In genomic region chr4:151968204-151968921, GRCm38 (mm10) we compare ENCODE assay signal across 21 mouse cellular contexts. TPM values are rescaled to one million over a fixed set of nuclear protein-coding genes. Genes with fewer than 3 reads are reported as not detected.
DNase-seq lines count a peak whose midpoint lies in the region; ATAC-seq and TF ChIP-seq lines count a peak whose summit lies in the region.
"Had no signal": no experiment of that assay in that cellular context is flagged by ENCODE, and none has a peak within 500 bp of the region (broad histone marks: within the 10 kb centered on the region; RNA-seq: fewer than 3 reads in every experiment).

No protein-coding gene starts in this region.

- no peak overlapping the region for H3K4me3 ChIP-seq in kidney, embryonic 14.5 days (ENCODE audit: low read length)
- H3K4me3 ChIP-seq in kidney, adult 2 months (ENCODE audit: insufficient read depth, low read depth, low read length) = no peak overlapping the region
- H3K4me3 ChIP-seq in liver, embryonic 15.5 days (replicated peaks) = no peak overlapping the region
- no peak overlapping the region for H3K4me3 ChIP-seq in liver, postnatal 0 days (ENCODE audit: low read depth, low read length)
- H3K4me3 ChIP-seq in ES-E14 (ENCODE audit: insufficient read depth in 1 of 2, low read depth in 1 of 2, low read length in 2 of 2, poor library complexity in 1 of 2, severe bottlenecking in 1 of 2) = peak overlapping the region; percentile 30 to 32; a peak in 1 of 4 replicates
- H3K4me3 ChIP-seq in hindbrain, embryonic 15.5 days = no peak overlapping the region
- no peak overlapping the region for H3K4me3 ChIP-seq in heart, embryonic 12.5 days
- H3K4me3 ChIP-seq: embryonic facial prominence, embryonic 10.5 days; left cerebral cortex, adult 2 months; midbrain, embryonic 15.5 days; myocyte had no signal

- H3K27me3 ChIP-seq in kidney, embryonic 14.5 days (ENCODE audit: control insufficient read depth, insufficient read depth, low read length) = no peaks in the 10 kb centered on the region
- H3K27me3 ChIP-seq in kidney, adult 2 months (replicated peaks; ENCODE audit: control insufficient read depth, insufficient read depth, low read length) = no peaks in the 10 kb centered on the region
- H3K27me3 ChIP-seq in liver, embryonic 15.5 days = no peaks in the 10 kb centered on the region
- H3K27me3 ChIP-seq in liver, postnatal 0 days (ENCODE audit: insufficient read depth, low read length) = no peaks in the 10 kb centered on the region
- no peaks in the 10 kb centered on the region for H3K27me3 ChIP-seq in hindbrain, embryonic 15.5 days
- H3K27me3 ChIP-seq in heart, embryonic 12.5 days (replicated peaks) = no peaks in the 10 kb centered on the region
- H3K27me3 ChIP-seq: midbrain, embryonic 15.5 days had no signal

- H3K9ac ChIP-seq in kidney, embryonic 14.5 days (ENCODE audit: low read depth, low read length) = no peak overlapping the region
- no peak overlapping the region for H3K9ac ChIP-seq in liver, embryonic 15.5 days
- H3K9ac ChIP-seq in liver, postnatal 0 days (replicated peaks) = no peak overlapping the region
- peak overlapping the region; percentile 15; the same call in 1 of the 2 replicates for H3K9ac ChIP-seq in ES-E14 (ENCODE audit: insufficient read depth, low read depth, low read length, poor library complexity, severe bottlenecking)
- no peak overlapping the region for H3K9ac ChIP-seq in hindbrain, embryonic 15.5 days
- H3K9ac ChIP-seq in heart, embryonic 12.5 days = no peak overlapping the region
- H3K9ac ChIP-seq: midbrain, embryonic 15.5 days had no signal

- in situ Hi-C loops in ES-E14 (cut with MboI; ENCODE audit: low sequenced_read_pairs in 2 of 2, unreplicated experiment in 2 of 2) = no loop called here

- H3K4me1 ChIP-seq in kidney, embryonic 14.5 days (ENCODE audit: control insufficient read depth, insufficient read depth, low read length) = peaks cover 14% of the 10 kb centered on the region; the same call in 1 of the 2 replicates
- no peaks in the 10 kb centered on the region for H3K4me1 ChIP-seq in kidney, adult 2 months (ENCODE audit: control insufficient read depth, insufficient read depth, low read length)
- peaks cover 26% of the 10 kb centered on the region for H3K4me1 ChIP-seq in liver, embryonic 15.5 days (replicated peaks)
- H3K4me1 ChIP-seq in liver, postnatal 0 days (ENCODE audit: insufficient read depth) = peaks cover 2% of the 10 kb centered on the region; the same call in 1 of the 2 replicates
- peaks cover 6 to 11% of the 10 kb centered on the region in 2 experiments; a peak in 2 of 4 replicates for H3K4me1 ChIP-seq in ES-E14 (ENCODE audit: control insufficient read depth in 2 of 2, insufficient read depth in 2 of 2, low read length in 2 of 2, poor library complexity in 1 of 2)
- H3K4me1 ChIP-seq in hindbrain, embryonic 15.5 days (replicated peaks) = no peaks in the 10 kb centered on the region
- H3K4me1 ChIP-seq in heart, embryonic 12.5 days (replicated peaks) = 0 out of 2 replicates have a peak, but pooled peaks cover 8% of the 10 kb centered on the region
- H3K4me1 ChIP-seq: embryonic facial prominence, embryonic 10.5 days; midbrain, embryonic 15.5 days had no signal

- no peak for TF ChIP-seq EP300 in liver, postnatal 0 days (IDR thresholded peaks at IDR 0.05; ENCODE audit: low read depth)

- H3K9me3 ChIP-seq in kidney, embryonic 14.5 days (ENCODE audit: control insufficient read depth, low read length) = no peaks in the 10 kb centered on the region
- no peaks in the 10 kb centered on the region for H3K9me3 ChIP-seq in liver, embryonic 15.5 days (replicated peaks)
- no peaks in the 10 kb centered on the region for H3K9me3 ChIP-seq in liver, postnatal 0 days (ENCODE audit: low read length)
- no peaks in the 10 kb centered on the region for H3K9me3 ChIP-seq in ES-E14 (ENCODE audit: control insufficient read depth, insufficient read depth, low read depth, low read length)
- H3K9me3 ChIP-seq in hindbrain, embryonic 15.5 days = no peaks in the 10 kb centered on the region
- no peaks in the 10 kb centered on the region for H3K9me3 ChIP-seq in heart, embryonic 12.5 days (replicated peaks)
- H3K9me3 ChIP-seq: embryonic facial prominence, embryonic 10.5 days; midbrain, embryonic 15.5 days had no signal

- ATAC-seq in kidney, embryonic 14.5 days (ENCODE audit: low FRiP score, low TSS enrichment) = peak; percentile 61; the same call in 1 of the 2 replicates
- ATAC-seq in liver, embryonic 15.5 days (ENCODE audit: insufficient read depth) = no peak
- ATAC-seq in liver, postnatal 0 days = no peak
- 0 out of 2 replicates have a peak, but pooled peaks have one; percentile 7 for ATAC-seq in hindbrain, embryonic 15.5 days (ENCODE audit: low FRiP score, low read depth)
- ATAC-seq in heart, embryonic 12.5 days (ENCODE audit: insufficient number of reproducible peaks, low FRiP score) = no peak
- ATAC-seq: midbrain, embryonic 15.5 days had no signal

- no peak overlapping the region for H3K4me2 ChIP-seq in kidney, embryonic 14.5 days (replicated peaks; ENCODE audit: low read depth, low read length)
- no peak overlapping the region for H3K4me2 ChIP-seq in liver, embryonic 15.5 days
- H3K4me2 ChIP-seq in liver, postnatal 0 days (ENCODE audit: low read depth, low read length) = no peak overlapping the region
- no peak overlapping the region for H3K4me2 ChIP-seq in hindbrain, embryonic 15.5 days
- H3K4me2 ChIP-seq in heart, embryonic 12.5 days = no peak overlapping the region
- H3K4me2 ChIP-seq: midbrain, embryonic 15.5 days had no signal

- H3K36me3 ChIP-seq in kidney, embryonic 14.5 days (ENCODE audit: control insufficient read depth, insufficient read depth, low read length) = peaks cover 46% of the 10 kb centered on the region
- no peaks in the 10 kb centered on the region for H3K36me3 ChIP-seq in kidney, adult 2 months (ENCODE audit: control insufficient read depth, insufficient read depth, low read length)
- peaks cover 80% of the 10 kb centered on the region for H3K36me3 ChIP-seq in liver, embryonic 15.5 days (replicated peaks)
- peaks cover 51% of the 10 kb centered on the region for H3K36me3 ChIP-seq in liver, postnatal 0 days (replicated peaks; ENCODE audit: insufficient read depth, low read length)
- H3K36me3 ChIP-seq in ES-E14 (ENCODE audit: control insufficient read depth, insufficient read depth, low read length, poor library complexity, severe bottlenecking) = peaks cover 32% of the 10 kb centered on the region; the same call in 1 of the 2 replicates
- peaks cover 20% of the 10 kb centered on the region for H3K36me3 ChIP-seq in hindbrain, embryonic 15.5 days
- peaks cover 77% of the 10 kb centered on the region for H3K36me3 ChIP-seq in heart, embryonic 12.5 days

- peak overlapping the region; percentile 77 for H3K27ac ChIP-seq in kidney, embryonic 14.5 days (ENCODE audit: low read depth, low read length)
- no peak overlapping the region for H3K27ac ChIP-seq in kidney, adult 2 months (ENCODE audit: insufficient read depth, low read depth, low read length)
- 0 out of 2 replicates have a peak overlapping the region, but pooled peaks have one; percentile 38 for H3K27ac ChIP-seq in liver, embryonic 15.5 days (replicated peaks)
- no peak overlapping the region for H3K27ac ChIP-seq in liver, postnatal 0 days (ENCODE audit: low read depth)
- H3K27ac ChIP-seq in ES-E14 (ENCODE audit: insufficient read depth, low read depth, low read length, poor library complexity, severe bottlenecking) = no peak overlapping the region
- H3K27ac ChIP-seq in hindbrain, embryonic 15.5 days (replicated peaks) = peak overlapping the region; percentile 29; the same call in 1 of the 2 replicates
- no peak overlapping the region for H3K27ac ChIP-seq in heart, embryonic 12.5 days (ENCODE audit: poor library complexity, severe bottlenecking)
- H3K27ac ChIP-seq: embryonic facial prominence, embryonic 10.5 days; left cerebral cortex, adult 2 months; midbrain, embryonic 15.5 days; stomach, postnatal 0 days had no signal

- no peak for DNase-seq in kidney, adult 2 months
- DNase-seq in liver, postnatal 0 days = no peak
- DNase-seq in ES-E14 (ENCODE audit: low read depth, low spot score) = no peak
- DNase-seq in urinary bladder, postnatal 25 days (ENCODE audit: low spot score) = no peak
- DNase-seq: adrenal gland, adult 2 months; B cell, adult 2 months; cerebellum, adult 9-10 months; gastrocnemius, postnatal 25 days; kidney, adult 8-10 months; left cerebral cortex, postnatal 4 days; right cerebral cortex, postnatal 4 days; thymus, postnatal 14 days had no signal

- no peak for TF ChIP-seq POLR2A in kidney, adult 2 months (IDR thresholded peaks at IDR 0.05; ENCODE audit: low read depth, low read length)

- no peak for TF ChIP-seq CTCF in kidney, adult 2 months (conservative IDR thresholded peaks at IDR 0.05; ENCODE audit: insufficient read depth, insufficient read length, low read depth, low read length)
- no peak for TF ChIP-seq CTCF in liver, postnatal 0 days (IDR thresholded peaks at IDR 0.05; ENCODE audit: low read depth)

- 52% methylated on average over 26 of the region's 26 CpGs for WGBS in kidney, embryonic 14.5 days
- WGBS in kidney, adult 2 months = 56% methylated on average over 26 of the region's 26 CpGs
- WGBS in liver, embryonic 15.5 days (ENCODE audit: insufficient replicate concordance) = 92% methylated on average over 26 of the region's 26 CpGs
- 94% methylated on average over 26 of the region's 26 CpGs for WGBS in liver, postnatal 0 days (ENCODE audit: insufficient replicate concordance)
- 71% methylated on average over 26 of the region's 26 CpGs for WGBS in hindbrain, embryonic 15.5 days
- 91% methylated on average over 26 of the region's 26 CpGs for WGBS in heart, embryonic 12.5 days

RNA-seq across cellular contexts. Expression of gene Thap3, which starts 20.4 kb away (rescaled TPM):
- 29.2 and 35.8 TPM in 2 replicates for polyA plus RNA-seq in kidney, embryonic 14.5 days (2014; fragmentation: Nextera tagmentation; extraction: Ambion mirVana)
- polyA plus RNA-seq in kidney, adult 2 months (2012; rRNA removed) = 30.6 and 33.7 TPM in 2 replicates
- polyA plus RNA-seq in liver, embryonic 15.5 days (2015; fragmentation: Nextera tagmentation; extraction: Ambion mirVana) = 6.4 and 7.9 TPM in 2 replicates
- 5.7 and 6.8 TPM in 2 replicates for polyA plus RNA-seq in liver, postnatal 0 days (2015; fragmentation: Nextera tagmentation; extraction: Ambion mirVana)
- 7.6 and 12.5 TPM in 2 replicates for total RNA-seq in ES-E14 (2012; rRNA removed)
- 35.7 and 36.7 TPM in 2 replicates for polyA plus RNA-seq in hindbrain, embryonic 15.5 days (2015; fragmentation: Nextera tagmentation; extraction: Ambion mirVana)
- 25.2 and 26.6 TPM in 2 replicates for polyA plus RNA-seq in heart, embryonic 12.5 days (2016; fragmentation: Nextera tagmentation; extraction: Ambion mirVana)

RNA-seq across cellular contexts. Expression of gene Phf13, which starts 27.7 kb away (rescaled TPM):
- 18.2 and 30.1 TPM in 2 replicates for polyA plus RNA-seq in kidney, embryonic 14.5 days (2014; fragmentation: Nextera tagmentation; extraction: Ambion mirVana)
- polyA plus RNA-seq in kidney, adult 2 months (2012; rRNA removed) = 4.9 and 5.5 TPM in 2 replicates
- polyA plus RNA-seq in liver, embryonic 15.5 days (2015; fragmentation: Nextera tagmentation; extraction: Ambion mirVana) = 5.1 and 5.7 TPM in 2 replicates
- polyA plus RNA-seq in liver, postnatal 0 days (2015; fragmentation: Nextera tagmentation; extraction: Ambion mirVana) = 3.6 and 4.1 TPM in 2 replicates
- 22.2 and 29.2 TPM in 2 replicates for total RNA-seq in ES-E14 (2012; rRNA removed)
- 23.1 and 25.5 TPM in 2 replicates for polyA plus RNA-seq in hindbrain, embryonic 15.5 days (2015; fragmentation: Nextera tagmentation; extraction: Ambion mirVana)
- 26.7 and 27.0 TPM in 2 replicates for polyA plus RNA-seq in heart, embryonic 12.5 days (2016; fragmentation: Nextera tagmentation; extraction: Ambion mirVana)

RNA-seq across cellular contexts. Expression of gene Dnajc11, which starts 34.9 kb away (rescaled TPM):
- 55.0 and 74.5 TPM in 2 replicates for polyA plus RNA-seq in kidney, embryonic 14.5 days (2014; fragmentation: Nextera tagmentation; extraction: Ambion mirVana)
- 70.0 and 76.1 TPM in 2 replicates for polyA plus RNA-seq in kidney, adult 2 months (2012; rRNA removed)
- polyA plus RNA-seq in liver, embryonic 15.5 days (2015; fragmentation: Nextera tagmentation; extraction: Ambion mirVana) = 45.5 and 49.1 TPM in 2 replicates
- polyA plus RNA-seq in liver, postnatal 0 days (2015; fragmentation: Nextera tagmentation; extraction: Ambion mirVana) = 28.8 and 29.2 TPM in 2 replicates
- 98.2 and 103 TPM in 2 replicates for total RNA-seq in ES-E14 (2012; rRNA removed)
- 79.8 and 81.6 TPM in 2 replicates for polyA plus RNA-seq in hindbrain, embryonic 15.5 days (2015; fragmentation: Nextera tagmentation; extraction: Ambion mirVana)
- polyA plus RNA-seq in heart, embryonic 12.5 days (2016; fragmentation: Nextera tagmentation; extraction: Ambion mirVana) = 61.1 and 63.8 TPM in 2 replicates

RNA-seq across cellular contexts. Expression of gene Klhl21, which starts 40.2 kb away (rescaled TPM):
- polyA plus RNA-seq in kidney, embryonic 14.5 days (2014; fragmentation: Nextera tagmentation; extraction: Ambion mirVana) = 4.4 and 7.4 TPM in 2 replicates
- polyA plus RNA-seq in kidney, adult 2 months (2012; rRNA removed) = 23.0 and 26.7 TPM in 2 replicates
- polyA plus RNA-seq in liver, embryonic 15.5 days (2015; fragmentation: Nextera tagmentation; extraction: Ambion mirVana) = 6.3 and 7.2 TPM in 2 replicates
- 4.2 TPM in 2 replicates for polyA plus RNA-seq in liver, postnatal 0 days (2015; fragmentation: Nextera tagmentation; extraction: Ambion mirVana)
- total RNA-seq in ES-E14 (2012; rRNA removed) = 19.7 and 21.0 TPM in 2 replicates
- polyA plus RNA-seq in hindbrain, embryonic 15.5 days (2015; fragmentation: Nextera tagmentation; extraction: Ambion mirVana) = 4.7 and 5.4 TPM in 2 replicates
- polyA plus RNA-seq in heart, embryonic 12.5 days (2016; fragmentation: Nextera tagmentation; extraction: Ambion mirVana) = 41.0 and 41.4 TPM in 2 replicates

RNA-seq across cellular contexts. Expression of gene Zbtb48, which starts 59.1 kb away (rescaled TPM):
- polyA plus RNA-seq in kidney, embryonic 14.5 days (2014; fragmentation: Nextera tagmentation; extraction: Ambion mirVana) = 19.0 and 24.4 TPM in 2 replicates
- polyA plus RNA-seq in kidney, adult 2 months (2012; rRNA removed) = 11.0 and 13.8 TPM in 2 replicates
- polyA plus RNA-seq in liver, embryonic 15.5 days (2015; fragmentation: Nextera tagmentation; extraction: Ambion mirVana) = 7.8 and 8.4 TPM in 2 replicates
- 7.4 and 8.5 TPM in 2 replicates for polyA plus RNA-seq in liver, postnatal 0 days (2015; fragmentation: Nextera tagmentation; extraction: Ambion mirVana)
- 18.7 and 31.7 TPM in 2 replicates for total RNA-seq in ES-E14 (2012; rRNA removed)
- polyA plus RNA-seq in hindbrain, embryonic 15.5 days (2015; fragmentation: Nextera tagmentation; extraction: Ambion mirVana) = 18.3 and 18.5 TPM in 2 replicates
- polyA plus RNA-seq in heart, embryonic 12.5 days (2016; fragmentation: Nextera tagmentation; extraction: Ambion mirVana) = 13.9 and 15.1 TPM in 2 replicates

Comparison
In these comparisons a context has a peak if more than half of its experiments do, and no peak if none do; other contexts are left out.
1. H3K27ac ChIP-seq: peak in kidney, embryonic 14.5 days (single experiment), liver, embryonic 15.5 days (single experiment) and hindbrain, embryonic 15.5 days (single experiment); none in kidney, adult 2 months (single experiment), liver, postnatal 0 days (single experiment), ES-E14 (single experiment) and heart, embryonic 12.5 days (single experiment).
2. ATAC-seq: peak in kidney, embryonic 14.5 days (single experiment) and hindbrain, embryonic 15.5 days (single experiment); none in liver, embryonic 15.5 days (single experiment), liver, postnatal 0 days (single experiment) and heart, embryonic 12.5 days (single experiment).
3. H3K4me3 ChIP-seq: peak in ES-E14 (2 of 2); none in kidney, embryonic 14.5 days (single experiment), kidney, adult 2 months (single experiment), liver, embryonic 15.5 days (single experiment), liver, postnatal 0 days (single experiment), hindbrain, embryonic 15.5 days (single experiment) and heart, embryonic 12.5 days (single experiment).